Mouse (Mus musculus): ENCODE data around the gene Myh9. TPM values are rescaled to one million over a fixed set of nuclear protein-coding genes. Genes with fewer than 3 reads are reported as not detected.

The Myh9 gene
- polyA plus RNA-seq, 1 experiment from 2014 or later = 14.2 TPM

DNA sequence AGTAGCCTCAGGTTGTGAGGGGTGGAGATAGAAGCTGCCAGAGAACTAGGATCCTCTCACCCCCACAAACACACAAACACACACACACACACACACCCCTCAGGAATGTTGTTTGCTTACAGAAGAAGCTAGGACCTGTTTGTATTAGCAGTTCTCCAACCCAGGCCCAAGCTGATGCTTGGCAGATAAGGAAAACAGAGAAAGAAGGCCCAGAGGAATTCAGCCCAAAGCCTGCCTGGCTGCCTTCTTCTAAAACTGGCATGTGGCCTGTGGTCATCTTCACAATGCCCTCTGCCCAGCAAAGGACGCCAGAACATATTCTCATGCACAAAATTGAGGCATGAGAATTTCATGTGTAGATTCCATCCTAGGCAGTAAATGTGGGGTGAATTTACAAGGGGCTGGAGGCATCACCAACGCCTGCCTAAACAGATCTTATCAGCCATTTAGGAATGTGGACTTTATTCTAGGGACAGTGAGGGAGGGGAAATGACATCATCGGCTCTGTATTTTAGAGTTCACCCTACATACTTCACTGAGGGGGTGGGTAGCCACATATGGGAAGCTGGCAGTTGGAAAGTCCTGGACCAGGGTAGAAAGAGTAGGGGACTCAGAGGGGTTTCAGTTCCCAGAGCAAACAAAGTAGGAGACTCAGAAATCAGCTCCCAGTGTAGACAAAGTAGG is 21.4 kb downstream of the Myh9 start:
- Histone ChIP-seq H3K4me2 (no peak overlapping the region), H3K36me3 (replicated peaks) (no peaks in the 10 kb centered on the region), H3K4me1 (peaks cover 19% of the 10 kb centered on the region), H3K27ac (no peak overlapping the region), H3K9me3 (no peaks in the 10 kb centered on the region), H3K4me3 (no peak overlapping the region), H3K9ac (no peak overlapping the region), H3K27me3 (replicated peaks) (no peaks in the 10 kb centered on the region)
- 82% methylated on average over 3 of the region's 3 CpGs for whole genome bisulfite sequencing
- no peak for ATAC-seq (replicated peaks)

DNA sequence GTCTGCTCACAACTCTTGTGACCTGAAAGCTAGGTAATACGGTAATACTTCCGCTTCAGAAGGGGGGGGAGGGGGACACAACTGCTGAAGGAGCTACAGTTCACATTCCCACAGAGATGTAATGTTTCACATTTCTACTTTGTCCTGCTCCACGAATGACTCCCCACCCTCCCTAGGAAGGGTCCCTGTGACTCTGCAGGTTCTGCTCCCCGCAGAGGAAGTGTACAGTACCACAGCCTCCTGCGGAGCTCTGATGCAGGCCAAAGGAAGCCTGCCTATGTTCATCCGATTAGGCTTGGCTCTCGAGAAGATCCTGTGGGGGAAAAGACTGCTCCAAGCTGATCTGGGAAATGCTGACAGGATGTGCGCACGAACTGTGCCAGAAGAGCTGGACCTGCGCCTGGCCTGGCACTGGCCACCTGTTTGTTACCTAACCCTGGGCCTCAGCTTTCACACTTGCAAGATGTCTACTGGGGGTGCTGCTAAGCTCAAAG is 22.0 kb downstream of the Myh9 start:
- H3K36me3 ChIP-seq (replicated peaks) = no peaks in the 10 kb centered on the region
- H3K4me3 ChIP-seq = no peak overlapping the region
- H3K4me1 ChIP-seq = peaks cover 19% of the 10 kb centered on the region
- H3K9me3 ChIP-seq = no peaks in the 10 kb centered on the region
- ATAC-seq (replicated peaks) = no peak
- no peak overlapping the region for H3K9ac ChIP-seq
- H3K27me3 ChIP-seq (replicated peaks) = no peaks in the 10 kb centered on the region
- H3K27ac ChIP-seq = no peak overlapping the region
- H3K4me2 ChIP-seq = no peak overlapping the region
- 82% methylated on average over 10 of the region's 10 CpGs for WGBS

DNA sequence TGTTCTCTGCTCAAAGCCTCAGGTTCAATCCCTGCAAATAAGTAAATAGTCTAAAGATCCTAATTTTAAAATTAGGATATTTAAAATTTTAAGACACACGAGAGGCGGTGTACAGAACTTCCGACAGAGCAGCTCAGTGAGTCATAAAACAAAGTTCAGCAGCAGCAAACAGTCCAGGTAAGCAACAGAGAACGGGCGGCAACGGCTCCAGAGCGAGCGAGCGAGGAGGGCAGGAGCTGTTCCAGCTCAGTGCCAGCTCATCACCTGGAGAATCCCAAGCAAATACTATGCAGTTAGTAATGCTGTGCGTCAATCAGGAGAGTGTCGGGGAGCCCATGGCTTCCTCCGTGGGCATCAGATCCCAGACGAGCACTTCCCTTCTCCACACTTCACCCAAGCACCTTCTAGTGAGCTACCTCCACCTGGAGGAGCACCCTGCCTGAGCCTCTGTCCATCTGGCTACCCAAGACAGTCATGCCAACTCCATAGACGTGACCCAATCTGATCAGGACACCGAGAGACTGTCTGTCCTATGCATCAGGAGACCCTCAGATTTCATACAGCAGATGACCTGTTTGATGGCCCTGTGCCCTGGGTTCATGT is 23.3 kb downstream of the Myh9 start:
- ATAC-seq (replicated peaks) = no peak
- H3K27me3 ChIP-seq (replicated peaks) = no peaks in the 10 kb centered on the region
- 85% methylated on average over 15 of the region's 15 CpGs for WGBS
- H3K4me3 ChIP-seq = no peak overlapping the region
- H3K9ac ChIP-seq = no peak overlapping the region
- no peaks in the 10 kb centered on the region for H3K36me3 ChIP-seq (replicated peaks)
- peaks cover 22% of the 10 kb centered on the region for H3K4me1 ChIP-seq
- no peaks in the 10 kb centered on the region for H3K9me3 ChIP-seq
- H3K27ac ChIP-seq = no peak overlapping the region
- no peak overlapping the region for H3K4me2 ChIP-seq

DNA sequence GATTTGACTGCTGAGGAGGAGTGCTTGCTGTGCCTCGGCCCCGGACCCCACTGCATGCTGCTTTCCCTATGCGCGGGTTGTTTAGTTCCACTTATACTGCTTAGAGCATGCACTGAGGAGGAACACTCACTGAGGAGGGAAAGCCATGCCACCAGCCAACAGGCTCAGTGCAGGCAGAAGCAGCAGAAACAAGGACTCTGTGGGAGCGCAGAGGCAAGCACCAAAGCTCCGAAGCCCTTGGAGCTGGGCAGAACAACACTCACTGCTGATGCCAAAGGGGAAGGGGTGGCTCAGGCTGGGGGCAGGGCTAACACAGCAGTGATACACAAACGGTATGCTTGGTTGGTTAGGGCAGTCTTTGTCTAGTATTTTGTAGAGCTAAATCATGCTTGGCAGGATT is 24.6 kb downstream of the Myh9 start:
- H3K4me2 ChIP-seq = no peak overlapping the region
- no peak overlapping the region; the same call in 1 of the 2 replicates for H3K27ac ChIP-seq
- 59% methylated on average over 7 of the region's 7 CpGs for WGBS
- no peaks in the 10 kb centered on the region; the same call in 1 of the 2 replicates for H3K36me3 ChIP-seq (replicated peaks)
- H3K9ac ChIP-seq = no peak overlapping the region
- no peaks in the 10 kb centered on the region for H3K9me3 ChIP-seq
- peaks cover 22% of the 10 kb centered on the region for H3K4me1 ChIP-seq
- ATAC-seq (replicated peaks) = no peak
- H3K27me3 ChIP-seq (replicated peaks) = no peaks in the 10 kb centered on the region
- H3K4me3 ChIP-seq = no peak overlapping the region

DNA sequence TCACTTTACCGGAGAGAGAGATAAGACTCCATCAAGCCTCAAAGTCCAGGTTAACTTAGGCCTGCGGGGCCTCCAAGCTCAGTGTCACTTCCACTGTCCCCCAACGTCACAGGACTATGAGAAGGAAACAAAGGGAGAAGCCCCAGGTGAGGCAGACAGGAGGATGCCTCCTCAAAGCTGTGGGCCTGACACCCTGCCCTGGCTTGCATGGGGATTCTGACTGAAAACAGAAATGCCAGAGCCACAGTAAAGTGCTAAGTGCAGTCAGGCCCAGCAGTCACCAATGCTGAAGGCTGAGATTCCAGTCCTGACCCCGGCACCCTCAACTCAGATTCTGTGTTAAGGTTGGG is 25.4 kb downstream of the Myh9 start:
- H3K27ac ChIP-seq = no peak overlapping the region
- no peak overlapping the region for H3K4me3 ChIP-seq
- H3K36me3 ChIP-seq (replicated peaks) = no peaks in the 10 kb centered on the region; the same call in 1 of the 2 replicates
- no peaks in the 10 kb centered on the region for H3K27me3 ChIP-seq (replicated peaks)
- peaks cover 14% of the 10 kb centered on the region for H3K4me1 ChIP-seq
- 87% methylated on average over 4 of the region's 4 CpGs for WGBS
- H3K4me2 ChIP-seq = no peak overlapping the region
- H3K9me3 ChIP-seq = no peaks in the 10 kb centered on the region
- H3K9ac ChIP-seq = no peak overlapping the region
- ATAC-seq (replicated peaks) = no peak

DNA sequence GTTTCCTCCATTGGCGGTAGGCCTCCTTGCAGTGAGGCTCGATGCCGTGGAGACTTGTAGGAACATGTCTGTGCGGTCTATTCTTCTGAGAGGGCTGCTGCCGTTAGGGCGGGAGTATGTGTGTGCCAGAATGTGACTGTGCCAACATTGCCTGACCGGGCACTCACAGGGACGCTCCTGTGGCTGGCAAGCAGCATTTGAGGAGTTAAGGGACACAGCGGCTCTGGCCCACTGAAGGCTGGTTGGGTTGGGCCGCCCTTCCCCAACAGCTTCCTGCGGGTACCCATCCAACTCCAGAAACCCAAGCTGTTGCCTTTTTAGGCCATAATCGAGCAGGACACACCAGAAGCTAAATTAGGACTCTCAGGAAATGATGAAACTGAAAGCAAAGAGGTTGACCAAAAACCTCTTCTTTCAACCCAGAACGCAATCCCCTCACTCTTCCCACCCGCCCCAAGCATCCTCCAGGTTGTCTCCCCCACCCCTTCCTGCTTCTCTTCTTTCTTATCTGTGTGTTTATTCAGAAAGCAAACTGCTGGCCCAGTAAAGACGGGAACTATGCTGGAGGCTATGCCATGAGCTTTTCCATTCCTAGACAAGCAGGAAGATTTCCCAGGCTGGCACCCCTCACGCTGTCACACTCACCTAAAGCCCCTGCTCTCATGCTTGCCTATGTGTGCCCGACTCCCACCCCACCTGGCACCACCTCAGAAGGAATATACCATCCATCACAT is 25.9 kb downstream of the Myh9 start:
- no peak for ATAC-seq (replicated peaks)
- no peaks in the 10 kb centered on the region for H3K9me3 ChIP-seq
- H3K4me1 ChIP-seq = peaks cover 15% of the 10 kb centered on the region
- H3K4me2 ChIP-seq = no peak overlapping the region
- H3K27me3 ChIP-seq (replicated peaks) = no peaks in the 10 kb centered on the region
- WGBS = 82% methylated on average over 17 of the region's 17 CpGs
- H3K36me3 ChIP-seq (replicated peaks) = no peaks in the 10 kb centered on the region; the same call in 1 of the 2 replicates
- H3K4me3 ChIP-seq = no peak overlapping the region
- H3K27ac ChIP-seq = peak overlapping the region; percentile 13; the same call in 1 of the 2 replicates
- no peak overlapping the region for H3K9ac ChIP-seq

DNA sequence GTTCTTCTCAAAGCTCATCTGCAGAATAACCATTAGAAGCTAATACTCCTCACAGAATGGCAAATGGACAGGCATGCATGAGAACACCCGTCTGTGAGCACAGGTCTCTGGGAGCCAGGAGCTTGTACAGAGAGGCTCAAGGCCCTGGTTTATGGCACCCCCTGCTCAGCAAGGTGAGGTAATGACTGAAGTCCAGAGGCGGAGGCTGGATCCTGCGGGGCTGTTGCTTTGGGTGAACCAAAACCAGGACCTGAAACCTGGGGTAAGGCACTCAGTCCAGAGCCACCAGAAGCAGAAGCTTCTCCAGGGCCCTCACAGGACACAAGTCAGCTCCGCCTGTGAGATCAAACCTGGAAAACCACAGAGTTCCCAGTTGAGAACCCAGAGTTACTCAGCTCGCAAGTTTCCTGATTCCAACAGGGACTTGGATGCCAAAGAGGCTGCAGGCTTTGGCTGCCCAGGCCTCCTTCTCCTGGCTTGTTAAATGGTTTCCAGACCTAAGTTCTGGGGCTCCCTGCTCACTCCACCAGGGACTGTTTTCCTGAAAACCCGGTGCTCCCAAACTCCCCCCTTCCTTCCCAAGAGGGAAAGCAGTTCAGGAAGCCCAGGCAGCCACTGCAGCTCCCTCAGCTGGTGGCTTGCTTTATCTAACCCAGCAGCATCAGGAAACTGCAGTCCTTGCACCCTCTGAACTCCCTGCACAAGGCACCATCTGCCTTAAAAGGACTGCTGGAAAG is 28.2 kb downstream of the Myh9 start:
- 79% methylated on average over 6 of the region's 6 CpGs for WGBS
- no peak for ATAC-seq (replicated peaks)
- Histone ChIP-seq H3K36me3 (replicated peaks) (no peaks in the 10 kb centered on the region; the same call in 1 of the 2 replicates), H3K9me3 (no peaks in the 10 kb centered on the region), H3K4me3 (no peak overlapping the region), H3K27ac (no peak overlapping the region), H3K4me2 (no peak overlapping the region), H3K27me3 (replicated peaks) (no peaks in the 10 kb centered on the region), H3K9ac (no peak overlapping the region), H3K4me1 (peaks cover 26% of the 10 kb centered on the region)

DNA sequence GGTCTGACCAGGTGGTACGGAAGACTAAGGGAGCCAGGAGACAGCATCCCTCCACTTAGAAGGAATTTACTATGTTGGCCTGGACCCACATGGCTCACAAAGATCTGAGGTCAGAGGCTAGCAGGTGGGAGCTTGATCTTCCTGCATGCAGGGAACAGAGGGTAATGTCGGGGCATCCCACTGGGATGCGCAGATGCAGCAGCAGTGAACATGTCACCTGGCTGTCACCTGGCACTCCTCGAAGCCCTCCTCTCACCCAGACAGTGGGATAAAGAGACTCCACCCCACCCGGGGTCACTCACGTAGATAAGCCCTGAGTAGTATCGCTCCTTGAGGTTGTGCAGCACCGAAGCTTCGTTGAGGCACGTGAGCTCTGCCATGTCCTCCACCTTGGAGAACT is 29.4 kb downstream of the Myh9 start:
- Histone ChIP-seq H3K9ac (no peak overlapping the region), H3K36me3 (replicated peaks) (no peaks in the 10 kb centered on the region; the same call in 1 of the 2 replicates), H3K9me3 (no peaks in the 10 kb centered on the region), H3K4me1 (peaks cover 22% of the 10 kb centered on the region), H3K4me3 (no peak overlapping the region), H3K4me2 (no peak overlapping the region), H3K27me3 (replicated peaks) (no peaks in the 10 kb centered on the region), H3K27ac (no peak overlapping the region)
- no peak for ATAC-seq (replicated peaks)
- 94% methylated on average over 10 of the region's 10 CpGs for WGBS

DNA sequence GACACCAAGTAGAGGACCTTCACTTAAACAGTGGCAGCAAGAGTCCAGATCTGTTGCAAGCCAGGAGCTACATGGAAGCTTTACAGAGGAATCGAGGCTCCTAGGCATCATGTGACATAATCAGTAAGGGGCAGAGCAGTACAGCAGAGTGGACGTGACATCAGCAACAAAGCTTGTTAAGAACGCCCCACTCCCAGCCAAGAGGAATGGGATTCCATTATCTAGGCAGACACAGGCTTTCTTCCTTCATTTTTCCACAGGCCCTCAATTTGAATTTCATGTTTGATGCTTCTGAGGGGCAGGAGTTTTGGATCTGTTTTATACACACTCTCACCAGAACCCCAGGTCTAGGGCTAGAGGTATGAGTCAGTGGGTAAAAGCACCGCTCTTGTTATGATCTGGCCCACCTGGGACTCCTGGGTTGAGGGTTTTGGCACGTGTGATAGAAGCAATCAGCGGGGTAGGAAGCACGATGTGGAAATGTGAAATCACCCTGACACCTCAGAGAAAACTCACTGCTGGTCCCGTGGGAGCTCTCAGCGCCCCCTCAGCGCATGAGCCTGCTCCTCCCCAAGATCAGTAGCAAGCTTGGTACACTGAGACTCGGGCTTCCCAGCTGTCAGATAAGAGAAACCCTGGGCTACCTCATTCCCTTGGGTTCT is 30.7 kb downstream of the Myh9 start:
- H3K9me3 ChIP-seq = no peaks in the 10 kb centered on the region
- 45% methylated on average over 11 of the region's 11 CpGs for WGBS
- peaks cover 21% of the 10 kb centered on the region for H3K4me1 ChIP-seq
- no peak overlapping the region for H3K9ac ChIP-seq
- no peak for ATAC-seq (replicated peaks)
- 0 out of 2 replicates have a peak overlapping the region, but pooled peaks have one; percentile 12 for H3K27ac ChIP-seq
- H3K27me3 ChIP-seq (replicated peaks) = no peaks in the 10 kb centered on the region
- no peak overlapping the region for H3K4me2 ChIP-seq
- H3K4me3 ChIP-seq = no peak overlapping the region
- H3K36me3 ChIP-seq (replicated peaks) = no peaks in the 10 kb centered on the region; the same call in 1 of the 2 replicates

DNA sequence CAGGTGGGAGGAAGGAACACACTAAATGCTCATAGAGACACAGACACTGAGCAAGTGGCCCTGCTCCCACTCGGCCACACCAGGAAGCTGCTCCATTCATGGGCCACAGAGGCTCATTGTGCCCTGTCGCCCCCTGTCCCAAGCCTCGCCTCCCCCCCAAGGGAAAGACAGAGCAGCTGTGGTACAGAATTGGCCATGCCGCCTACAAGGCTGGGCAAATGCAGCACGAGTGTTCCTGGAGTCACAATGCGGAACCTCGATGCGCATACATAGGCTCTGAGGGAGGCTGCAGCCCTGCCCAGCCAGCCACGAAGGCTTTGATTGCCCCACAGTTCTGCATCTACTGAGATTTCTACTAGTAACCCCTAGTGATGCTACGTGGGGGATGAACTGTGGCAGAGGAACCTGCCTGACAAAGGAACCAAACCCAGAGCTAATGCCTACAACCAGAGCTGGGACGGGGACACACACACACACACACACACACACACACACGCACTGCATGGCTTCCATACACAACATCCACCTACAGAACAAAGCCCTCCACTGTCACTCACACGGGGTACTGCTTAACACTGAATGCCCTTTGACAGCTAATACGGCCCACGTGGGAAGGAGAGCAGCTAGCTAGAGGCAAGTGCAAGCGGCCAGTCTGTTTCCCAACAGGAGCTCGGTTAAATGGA is 31.4 kb downstream of the Myh9 start:
- H3K27me3 ChIP-seq (replicated peaks) = no peaks in the 10 kb centered on the region
- no peak overlapping the region for H3K9ac ChIP-seq
- peaks cover 18% of the 10 kb centered on the region for H3K4me1 ChIP-seq
- H3K9me3 ChIP-seq = no peaks in the 10 kb centered on the region
- WGBS = 40% methylated on average over 17 of the region's 17 CpGs
- peak overlapping the region; percentile 20; the same call in 1 of the 2 replicates for H3K27ac ChIP-seq
- no peak overlapping the region for H3K4me2 ChIP-seq
- H3K36me3 ChIP-seq (replicated peaks) = no peaks in the 10 kb centered on the region; the same call in 1 of the 2 replicates
- H3K4me3 ChIP-seq = no peak overlapping the region
- ATAC-seq (replicated peaks) = peak; percentile 24; the same call in 1 of the 2 replicates

DNA sequence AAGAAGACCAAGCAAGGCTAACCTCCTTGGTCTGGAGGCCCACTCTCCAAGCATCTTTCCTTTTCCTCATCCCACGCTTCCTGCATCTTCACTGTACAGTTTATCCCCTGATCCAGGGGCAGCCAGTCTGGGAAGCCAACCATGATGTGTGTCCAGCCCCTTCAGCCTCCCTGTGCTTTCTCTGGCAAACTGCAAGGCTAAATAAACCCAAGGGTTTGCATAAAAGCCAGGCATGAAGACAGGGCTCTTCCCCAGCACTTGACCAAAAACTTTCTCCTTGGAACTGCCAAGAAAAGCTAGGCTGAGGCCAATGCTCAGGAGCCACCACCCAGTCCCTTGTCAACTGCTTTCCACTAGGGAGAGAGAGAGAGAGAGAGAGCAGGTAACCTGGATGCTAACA is 32.5 kb downstream of the Myh9 start:
- no peak overlapping the region for H3K4me3 ChIP-seq
- no peak overlapping the region for H3K4me2 ChIP-seq
- WGBS = 100% methylated on average over 1 of the region's 1 CpGs
- no peak for ATAC-seq (replicated peaks)
- peaks cover 18% of the 10 kb centered on the region for H3K4me1 ChIP-seq
- no peak overlapping the region for H3K9ac ChIP-seq
- no peaks in the 10 kb centered on the region for H3K9me3 ChIP-seq
- H3K27ac ChIP-seq = no peak overlapping the region
- no peaks in the 10 kb centered on the region; the same call in 1 of the 2 replicates for H3K36me3 ChIP-seq (replicated peaks)
- no peaks in the 10 kb centered on the region for H3K27me3 ChIP-seq (replicated peaks)

Measured in midbrain, embryonic 15.5 days (tissue).